Comparison of ENCODE assay signal across 8 mouse cellular contexts in the genomic region with DNA sequence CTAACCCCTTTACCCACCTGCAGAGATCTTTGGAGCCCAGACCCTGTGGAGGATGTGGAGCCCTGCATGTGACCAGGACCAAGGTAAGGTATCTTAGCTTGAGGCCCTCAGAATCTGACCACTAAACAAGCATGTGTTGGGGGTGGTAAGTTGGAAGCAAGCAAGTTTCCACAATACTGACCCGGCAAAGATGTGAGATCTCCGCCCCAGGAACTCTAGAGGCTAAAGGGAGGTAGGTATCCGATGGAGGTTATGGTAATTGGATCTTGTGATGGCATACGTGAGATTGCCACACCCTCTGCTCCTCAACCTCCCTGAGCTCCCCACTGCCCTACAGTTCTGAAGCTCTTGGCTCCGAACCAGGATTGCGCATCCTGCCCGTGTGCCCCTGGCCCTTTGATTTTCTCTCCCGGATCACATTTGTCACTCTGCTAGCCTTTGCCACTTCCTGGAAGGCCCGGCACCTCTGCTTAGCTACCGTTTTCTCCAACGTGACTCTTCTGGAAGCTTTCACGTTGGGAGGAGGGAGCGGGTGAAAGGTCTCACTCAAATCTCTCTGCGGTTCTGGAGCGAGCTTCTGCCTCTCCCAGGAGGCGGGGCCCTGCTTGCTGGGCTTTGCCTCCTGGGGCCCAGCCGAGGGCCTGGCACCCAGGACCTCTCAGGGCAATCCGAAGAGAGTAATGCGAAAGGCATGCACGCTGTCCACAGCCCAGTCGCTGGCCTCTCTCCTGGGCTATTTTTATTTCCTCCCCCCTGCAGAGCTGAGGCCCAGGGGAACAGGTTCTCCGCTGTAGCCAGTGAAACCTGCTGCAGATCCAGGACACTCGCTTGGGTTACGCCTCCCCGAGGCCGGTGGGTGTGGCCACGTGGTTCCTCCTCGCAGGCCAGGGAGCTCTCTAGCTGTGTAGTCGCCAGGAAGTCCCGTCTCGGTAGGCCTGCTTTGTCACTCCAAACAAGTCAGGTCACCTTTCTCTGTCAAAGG. TPM values are rescaled to one million over a fixed set of nuclear protein-coding genes. Genes with fewer than 3 reads are reported as not detected.
DNase-seq lines count a peak whose midpoint lies in the region; ATAC-seq lines count a peak whose summit lies in the region.

No protein-coding gene starts in this region.

- peak overlapping the region; percentile 63 for H3K4me2 ChIP-seq in embryonic facial prominence, embryonic 14.5 days (ENCODE audit: low read depth, low read length)

- peak overlapping the region; percentile 16 for H3K27ac ChIP-seq in embryonic facial prominence, embryonic 14.5 days (replicated peaks; ENCODE audit: low read depth, low read length)
- H3K27ac ChIP-seq in heart, embryonic 10.5 days: peak overlapping the region; percentile 91

- H3K9ac ChIP-seq in embryonic facial prominence, embryonic 14.5 days (ENCODE audit: low read depth, low read length): peak overlapping the region; percentile 34

- no peaks in the 10 kb centered on the region for H3K27me3 ChIP-seq in embryonic facial prominence, embryonic 14.5 days (replicated peaks; ENCODE audit: control insufficient read depth, insufficient read depth, low read length)
- no peaks in the 10 kb centered on the region for H3K27me3 ChIP-seq in heart, embryonic 10.5 days (ENCODE audit: insufficient read depth, poor library complexity, severe bottlenecking)

- no peaks in the 10 kb centered on the region for H3K9me3 ChIP-seq in embryonic facial prominence, embryonic 14.5 days (ENCODE audit: control insufficient read depth, low read length)
- no peaks in the 10 kb centered on the region for H3K9me3 ChIP-seq in heart, embryonic 10.5 days

- DNase-seq in CD8-positive naive resting alpha-beta T cell, adult 2 months (ENCODE audit: low read depth in 2 of 2, low spot score in 2 of 2): peak; percentile 60 to 69
- peak; percentile 94 for DNase-seq in adrenal gland, adult 8-10 months
- peak; percentile 89 for DNase-seq in embryonic facial prominence, embryonic 14.5 days (ENCODE audit: low spot score)
- DNase-seq in heart, embryonic 10.5 days (ENCODE audit: low spot score): peak; percentile 98
- peak; percentile 98 for DNase-seq in kidney, adult 9 months
- peak; percentile 84 for DNase-seq in lung, postnatal 14 days
- DNase-seq in ovary, postnatal 10 days (ENCODE audit: low spot score): peak; percentile 74
- peak; percentile 82 for DNase-seq in thymus, postnatal 4 days

- peaks cover 7% of the 10 kb centered on the region for H3K4me1 ChIP-seq in embryonic facial prominence, embryonic 14.5 days (ENCODE audit: control insufficient read depth, insufficient read depth, low read length)
- peaks cover 64% of the 10 kb centered on the region for H3K4me1 ChIP-seq in heart, embryonic 10.5 days

- ATAC-seq in embryonic facial prominence, embryonic 14.5 days (ENCODE audit: low read depth): peak; percentile 95

- H3K36me3 ChIP-seq in embryonic facial prominence, embryonic 14.5 days (ENCODE audit: control insufficient read depth, insufficient read depth, low read length): no peaks in the 10 kb centered on the region
- no peaks in the 10 kb centered on the region for H3K36me3 ChIP-seq in heart, embryonic 10.5 days

- H3K4me3 ChIP-seq in embryonic facial prominence, embryonic 14.5 days (ENCODE audit: low read depth, low read length): peak overlapping the region; percentile 34
- H3K4me3 ChIP-seq in heart, embryonic 10.5 days: peak overlapping the region; percentile 51

- 6% methylated on average over 30 of the region's 31 CpGs for WGBS in embryonic facial prominence, embryonic 14.5 days
- 5% methylated on average over 31 of the region's 31 CpGs for WGBS in heart, embryonic 10.5 days

RNA-seq across cellular contexts. Expression of a gene that starts 17.0 kb away (rescaled TPM):
- total RNA-seq in adrenal gland, adult 8-10 months (2022): 10 to 100 TPM; 64.5 to 98.4 (median 79.4) TPM
- polyA plus RNA-seq in embryonic facial prominence, embryonic 14.5 days (2014; fragmentation: Nextera tagmentation; extraction: Ambion mirVana): 20.7 and 21.5 TPM in 2 replicates
- polyA plus RNA-seq in heart, embryonic 10.5 days (2016; fragmentation: Nextera tagmentation; extraction: Ambion mirVana): 25.5 and 33.7 TPM in 2 replicates

RNA-seq across cellular contexts. Expression of a gene that starts 35.6 kb away (rescaled TPM):
- 10 to 100 TPM; 21.6 to 34.1 (median 27.6) TPM for total RNA-seq in adrenal gland, adult 8-10 months (2022)
- polyA plus RNA-seq in embryonic facial prominence, embryonic 14.5 days (2014; fragmentation: Nextera tagmentation; extraction: Ambion mirVana): 26.3 and 27.8 TPM in 2 replicates
- polyA plus RNA-seq in heart, embryonic 10.5 days (2016; fragmentation: Nextera tagmentation; extraction: Ambion mirVana): 19.5 and 27.1 TPM in 2 replicates

Comparison
In these comparisons a context has a peak if more than half of its experiments do, and no peak if none do; other contexts are left out.
1. Peak in every context shown above with its lines: DNase-seq, ATAC-seq, H3K4me3 ChIP-seq and H3K27ac ChIP-seq.